Mouse (Mus musculus) mature B cell (primary cell): Measurements from ENCODE around the gene Pik3r2.
"Not testable (repeated sequence)": the region's sequence is repeated elsewhere in the genome, so short reads cannot be mapped to it uniquely, and the experiment has no call there.

Experiments
- in situ Hi-C: fragments of 300-500 bp; cut with MboI; formaldehyde crosslinking; loops from 2 replicates; pipeline ENCODE4 v1.14.3; 2019

Gene Pik3r2

DNA sequence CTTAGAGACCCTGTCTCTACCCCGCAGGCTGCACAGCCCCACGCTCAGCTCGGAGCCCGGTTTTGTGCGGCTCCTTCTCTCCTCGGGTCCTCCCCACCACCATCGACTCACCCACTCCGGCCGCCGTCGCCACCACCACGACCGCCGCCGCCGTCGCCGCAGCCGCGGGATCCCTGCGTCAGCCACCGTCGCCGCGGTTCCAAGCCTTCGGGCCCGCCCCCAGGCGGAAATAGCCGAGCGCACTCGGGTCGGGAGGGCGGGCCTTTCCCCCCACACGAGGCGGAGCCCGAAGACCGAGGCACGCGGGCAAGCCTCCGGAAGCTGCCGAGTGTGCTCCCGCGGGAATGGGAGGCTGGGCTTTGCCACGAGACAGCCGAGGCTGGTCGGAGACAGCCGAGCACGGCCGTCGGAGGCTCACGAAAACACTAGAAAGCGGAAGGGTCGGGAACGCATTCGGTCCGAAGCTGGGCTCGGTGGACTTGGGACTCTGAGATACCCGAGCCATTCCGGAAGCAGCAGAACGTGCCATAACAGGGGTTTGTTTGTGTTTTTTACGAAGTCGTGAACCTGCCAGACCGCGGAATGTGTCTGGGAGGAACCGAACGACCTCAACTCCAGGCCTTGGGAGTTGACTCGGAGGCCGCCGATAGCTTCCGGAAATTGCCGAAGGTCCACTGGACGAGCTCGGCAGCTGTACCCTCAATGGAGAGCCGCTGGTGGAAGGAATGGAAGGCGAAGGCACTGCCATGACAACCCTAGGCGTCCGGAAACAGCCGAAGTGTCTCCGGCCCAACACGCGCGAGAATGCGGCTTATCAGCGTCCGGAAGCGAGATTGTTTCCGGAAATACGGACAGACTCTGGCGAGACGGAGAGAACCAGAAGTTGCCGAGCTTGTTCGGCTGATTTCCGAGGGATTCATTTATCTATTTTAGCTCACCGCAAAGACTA is at the start of gene Pik3r2:
TSS of gene Pik3r2 (minus strand) at position 218 of the 949 bp plus-strand sequence.
- in situ Hi-C loops = no loop called here

GRCm38 (mm10) chr8:70825816-70826215 is 49.3 kb upstream of the Pik3r2 start:
- in situ Hi-C loops = no loop called here

GRCm38 (mm10) chr8:70823802-70824201 is 47.3 kb upstream of the Pik3r2 start:
- in situ Hi-C loops = no loop called here

GRCm38 (mm10) chr8:70822594-70822993 is 46.1 kb upstream of the Pik3r2 start:
- in situ Hi-C loops = not testable (repeated sequence)

DNA sequence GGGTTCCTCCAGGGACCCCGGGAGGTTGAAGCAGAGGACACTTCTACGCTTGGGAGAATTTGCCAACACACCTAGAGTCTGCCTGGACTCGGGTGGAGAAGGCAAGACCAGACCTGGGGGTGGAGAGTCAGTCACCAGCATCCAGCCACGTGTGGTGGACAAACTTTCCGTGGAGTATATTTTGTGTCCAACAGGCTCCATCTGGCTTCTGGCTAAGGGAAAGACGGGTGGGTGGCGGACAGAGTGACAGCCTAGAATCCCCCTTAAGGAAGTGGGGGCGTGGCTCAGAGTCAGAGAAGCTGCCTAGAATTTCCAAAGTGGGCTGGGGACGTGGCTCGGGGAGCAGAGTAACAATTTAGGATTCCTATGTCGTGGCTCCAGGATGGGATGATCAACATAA is 45.5 kb upstream of the Pik3r2 start:
- in situ Hi-C loops = no loop called here

DNA sequence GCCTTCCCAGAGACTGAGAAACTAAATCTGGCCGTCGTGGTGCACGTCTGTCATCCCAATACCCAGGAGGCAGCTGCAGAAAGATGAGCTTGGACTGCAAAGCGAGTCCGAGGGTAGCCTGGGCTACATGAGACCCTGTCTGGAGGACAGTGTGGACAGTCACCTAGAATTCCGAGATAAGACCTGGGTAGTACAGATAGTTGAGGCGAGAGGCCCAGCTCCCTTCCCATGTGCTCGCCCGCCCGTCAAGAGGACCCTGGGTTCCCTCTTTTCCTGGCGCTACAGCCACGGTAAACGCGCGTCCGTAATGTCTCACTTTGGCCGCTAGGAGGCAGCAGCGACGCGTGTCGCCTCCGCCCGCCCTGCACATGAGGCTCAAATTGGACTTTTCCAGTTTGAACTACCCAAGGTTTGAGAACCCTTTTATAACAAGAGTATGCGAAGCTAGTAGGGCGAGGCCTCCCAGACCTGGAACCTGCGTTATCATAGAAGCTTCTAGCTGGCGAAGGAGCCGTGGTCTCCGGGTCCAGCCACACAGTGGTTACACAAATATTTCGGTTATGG is 45.0 kb upstream of the Pik3r2 start:
- in situ Hi-C loops = no loop called here

GRCm38 (mm10) chr8:70820101-70820935 is 43.8 kb upstream of the Pik3r2 start:
- in situ Hi-C loops = no loop called here

DNA sequence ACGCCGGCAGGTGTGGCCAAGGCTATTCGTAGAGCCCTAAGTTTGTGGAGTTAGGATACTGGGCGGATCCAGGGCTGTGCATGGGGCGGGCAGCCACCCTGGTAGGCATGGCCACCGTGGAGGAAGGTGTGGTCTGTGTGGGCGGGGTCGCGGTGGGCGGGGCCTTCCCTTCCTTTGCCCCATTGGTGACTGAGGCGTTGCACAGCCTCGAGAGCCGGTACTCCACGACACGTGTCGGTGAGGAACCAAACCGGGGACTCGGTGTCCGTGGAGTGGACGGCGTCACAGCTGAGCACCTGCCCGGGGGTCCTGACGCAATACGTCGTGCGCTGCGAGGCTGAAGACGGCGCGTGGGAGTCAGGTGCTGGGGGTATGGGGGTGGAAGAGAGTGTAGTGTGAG is 40.2 kb upstream of the Pik3r2 start:
- in situ Hi-C loops = no loop called here

DNA sequence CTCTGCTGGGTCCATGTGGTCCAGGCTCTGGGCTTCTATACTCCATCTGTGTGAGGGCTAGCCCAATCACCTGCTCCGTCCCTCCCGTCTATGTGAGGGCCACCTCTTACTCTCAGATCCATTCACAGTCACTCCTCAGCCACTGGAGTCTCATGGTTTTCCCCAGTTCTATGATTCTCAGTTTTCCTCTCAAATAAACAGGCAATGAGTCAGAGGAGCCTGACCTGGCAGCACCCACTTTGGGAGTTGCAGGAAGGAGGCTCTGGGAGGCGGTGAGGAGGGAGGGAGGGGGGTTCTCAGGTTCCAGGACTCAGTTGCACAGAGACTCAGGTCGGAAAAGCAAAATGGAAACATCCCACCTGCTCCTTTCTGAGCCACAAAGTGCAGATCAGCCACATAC is 36.4 kb upstream of the Pik3r2 start:
- in situ Hi-C loops = no loop called here

DNA sequence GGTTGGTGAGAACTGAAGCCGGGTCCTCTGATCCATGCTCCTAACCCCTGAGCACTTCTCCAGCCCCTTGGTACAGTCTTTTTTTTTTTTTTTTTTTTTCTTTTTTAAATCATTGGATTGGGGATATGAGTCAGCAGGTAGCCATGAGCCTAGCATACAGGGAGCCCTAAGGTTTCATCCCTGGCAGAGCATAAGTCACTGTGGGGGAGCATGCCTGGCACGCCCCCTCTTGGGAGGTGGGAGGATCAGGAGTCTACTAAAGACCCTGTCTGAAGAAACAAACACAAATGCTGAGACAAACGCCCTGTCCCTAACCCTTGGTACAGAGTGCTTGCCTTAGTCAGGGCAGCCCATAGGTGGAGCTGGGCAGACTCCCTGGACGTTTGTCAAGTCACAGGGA is 35.5 kb upstream of the Pik3r2 start:
- in situ Hi-C loops = no loop called here

GRCm38 (mm10) chr8:70810962-70811680 is 34.6 kb upstream of the Pik3r2 start:
- in situ Hi-C loops = no loop called here

GRCm38 (mm10) chr8:70808955-70809701 is 32.6 kb upstream of the Pik3r2 start:
- in situ Hi-C loops = no loop called here

DNA sequence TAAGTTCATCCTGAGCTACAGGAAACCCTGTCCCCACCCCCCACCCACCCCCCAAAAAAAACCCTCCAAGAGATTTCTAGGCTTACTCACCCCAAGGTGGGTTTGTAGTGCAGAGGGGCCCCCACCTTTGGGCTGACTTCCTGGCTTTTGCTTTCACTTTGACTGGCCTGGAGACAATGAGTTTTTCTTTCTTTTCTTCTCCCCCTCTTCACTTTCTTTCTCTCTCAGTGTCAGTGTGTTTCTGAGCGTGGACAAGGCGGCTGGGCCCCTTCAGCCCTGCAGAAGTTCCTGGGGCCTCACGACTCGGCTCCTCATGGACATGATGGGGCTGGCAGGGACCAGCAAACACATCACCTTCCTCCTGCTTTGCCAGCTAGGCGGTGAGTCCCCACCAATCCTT is 31.7 kb upstream of the Pik3r2 start, which contains the start of gene Il12rb1:
TSS of gene Il12rb1 (plus strand) at position 211 of the 400 bp plus-strand sequence.
- in situ Hi-C loops = no loop called here

DNA sequence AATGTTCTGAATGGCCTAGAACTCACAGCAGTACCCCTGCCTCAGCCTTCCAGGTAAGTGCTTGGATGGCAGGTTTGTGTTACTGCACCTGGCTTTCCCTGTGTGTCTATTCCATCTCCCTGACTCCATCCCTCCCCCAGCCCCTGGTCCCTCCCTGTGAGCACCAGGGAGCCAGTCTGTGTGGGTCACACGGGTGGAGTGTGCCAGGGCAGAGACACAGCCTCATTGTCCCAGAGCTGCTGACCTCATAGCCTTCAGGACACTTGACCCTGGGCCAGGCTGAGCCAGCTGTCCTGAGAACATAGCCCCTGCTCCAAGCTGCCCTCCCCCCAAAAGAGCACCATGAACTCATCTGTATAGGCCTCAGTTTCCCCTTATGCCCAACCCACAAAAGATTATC is 30.8 kb upstream of the Pik3r2 start:
- in situ Hi-C loops = no loop called here

- in situ Hi-C loops = no loop called here
Measured at GRCm38 (mm10) chr8:70806541-70806940, 30.0 kb upstream of the Pik3r2 start.

GRCm38 (mm10) chr8:70804481-70805206 is 28.1 kb upstream of the Pik3r2 start, which contains the start of gene Mast3:
TSS of gene Mast3 (minus strand) at chr8:70805054.
- in situ Hi-C loops = no loop called here

- in situ Hi-C loops = no loop called here
Measured at GRCm38 (mm10) chr8:70803761-70804480, 27.4 kb upstream of the Pik3r2 start.

DNA sequence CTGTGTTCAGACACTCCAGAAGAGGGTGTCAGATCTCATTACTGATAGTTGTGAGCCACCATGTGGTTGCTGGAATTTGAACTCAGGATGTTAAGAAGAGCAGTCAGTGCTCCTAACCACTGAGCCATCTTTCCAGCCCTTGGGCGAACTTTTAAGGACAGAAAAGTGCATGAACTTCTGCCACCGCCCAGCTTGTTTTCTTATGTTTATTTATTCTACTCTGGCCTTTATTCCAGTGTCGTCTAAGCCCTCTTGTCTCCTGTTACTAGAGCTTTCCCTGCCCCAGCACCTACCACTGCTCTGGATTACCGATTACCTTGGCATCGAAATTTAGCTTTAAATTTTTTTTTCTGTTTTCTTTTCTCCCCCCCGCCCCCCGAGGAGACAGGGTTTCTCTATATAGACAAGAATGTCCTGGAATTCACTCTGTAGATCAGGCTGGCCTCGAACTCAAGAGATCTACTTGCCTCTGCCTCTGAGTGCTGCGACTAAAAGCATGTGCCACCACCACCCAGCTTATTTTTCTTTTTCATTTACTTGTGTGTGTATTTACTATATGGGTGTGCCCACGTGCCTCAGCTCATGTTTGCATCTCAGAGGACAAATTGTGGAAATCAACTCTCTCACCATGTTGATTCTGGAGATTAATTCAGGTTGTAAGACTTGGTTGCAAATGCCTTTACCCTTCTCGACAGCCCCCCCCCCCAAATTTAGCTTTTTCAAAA is 26.4 kb upstream of the Pik3r2 start:
- in situ Hi-C loops = no loop called here

GRCm38 (mm10) chr8:70801830-70802229 is 25.3 kb upstream of the Pik3r2 start:
- in situ Hi-C loops = no loop called here
